Mouse (Mus musculus): ENCODE measurements around the gene Rnf186. TPM values are rescaled to one million over a fixed set of nuclear protein-coding genes. Genes with fewer than 3 reads are reported as not detected.
A peak's percentile ranks its signal among the peaks of the same experiment; 100 is the strongest.

The Rnf186 gene
- polyA plus RNA-seq, 1 experiment from 2014 or later, result 65.2 TPM

DNA sequence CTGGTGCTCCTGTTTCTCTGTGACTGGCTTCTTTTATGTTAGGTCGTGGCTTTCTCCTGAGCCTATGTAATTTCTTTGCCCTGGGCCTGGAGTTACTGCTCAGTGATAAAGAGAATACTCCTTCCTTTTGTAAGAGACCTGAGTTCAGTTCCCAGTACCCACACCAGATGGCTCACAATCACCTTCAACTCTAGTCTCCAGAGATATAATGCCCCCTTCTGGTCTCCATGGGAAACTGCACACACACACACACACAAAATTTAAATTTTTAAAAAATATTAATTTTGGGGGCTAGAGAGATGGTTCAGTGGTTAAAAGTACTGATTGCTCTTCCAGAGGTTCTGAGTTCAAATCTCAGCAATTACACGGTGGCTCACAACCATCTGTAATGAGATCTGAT is 18.7 kb upstream of the Rnf186 start:
- Histone ChIP-seq H3K4me3 (ENCODE audit: low read depth, low read length) (no peak overlapping the region), H3K36me3 (ENCODE audit: control insufficient read depth, insufficient read depth) (no peaks in the 10 kb centered on the region), H3K9me3 (ENCODE audit: control insufficient read depth) (no peaks in the 10 kb centered on the region), H3K4me1 (replicated peaks; ENCODE audit: control insufficient read depth, insufficient read depth, low read length) (no peaks in the 10 kb centered on the region), H3K4me2 (replicated peaks; ENCODE audit: low read depth) (no peak overlapping the region), H3K27me3 (replicated peaks; ENCODE audit: control insufficient read depth, insufficient read depth, low read length) (no peaks in the 10 kb centered on the region), H3K9ac (ENCODE audit: low read depth, low read length) (no peak overlapping the region), H3K27ac (ENCODE audit: low read depth, low read length) (no peak overlapping the region)
- WGBS, result 90% methylated on average over 2 of the region's 2 CpGs
- no peak for ATAC-seq
- TF ChIP-seq CTCF (IDR thresholded peaks at IDR 0.05; ENCODE audit: low read depth), result 0 out of 2 replicates have a peak, but pooled peaks have one; percentile 28

DNA sequence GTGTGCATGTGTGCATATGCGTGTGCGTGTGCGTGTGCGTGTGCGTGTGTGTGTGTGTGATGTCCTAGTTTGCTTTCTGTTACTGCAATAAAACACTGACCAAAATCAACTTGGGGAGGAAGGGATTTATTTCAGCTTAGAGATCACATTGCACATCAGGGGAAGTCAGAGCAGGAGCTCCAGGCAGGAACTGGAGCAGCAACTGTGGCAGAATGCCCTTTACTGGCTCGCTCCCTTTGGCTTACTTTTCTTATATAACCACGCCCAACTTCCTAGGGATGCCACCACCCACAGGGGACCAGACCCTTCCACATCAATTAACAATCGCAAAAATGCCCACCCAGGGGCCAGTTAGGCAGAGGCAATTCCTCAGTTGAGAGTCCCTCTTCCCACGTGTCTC is 8.3 kb upstream of the Rnf186 start:
- H3K36me3 ChIP-seq (ENCODE audit: control insufficient read depth, insufficient read depth), result no peaks in the 10 kb centered on the region
- H3K4me3 ChIP-seq (ENCODE audit: low read depth, low read length), result no peak overlapping the region
- 87% methylated on average over 9 of the region's 9 CpGs for WGBS
- H3K27ac ChIP-seq (ENCODE audit: low read depth, low read length), result no peak overlapping the region
- ATAC-seq, result no peak
- H3K9ac ChIP-seq (ENCODE audit: low read depth, low read length), result no peak overlapping the region
- no peaks in the 10 kb centered on the region for H3K27me3 ChIP-seq (replicated peaks; ENCODE audit: control insufficient read depth, insufficient read depth, low read length)
- TF ChIP-seq CTCF (IDR thresholded peaks at IDR 0.05; ENCODE audit: low read depth), result no peak
- no peak overlapping the region for H3K4me2 ChIP-seq (replicated peaks; ENCODE audit: low read depth)
- H3K9me3 ChIP-seq (ENCODE audit: control insufficient read depth), result no peaks in the 10 kb centered on the region
- no peaks in the 10 kb centered on the region for H3K4me1 ChIP-seq (replicated peaks; ENCODE audit: control insufficient read depth, insufficient read depth, low read length)

DNA sequence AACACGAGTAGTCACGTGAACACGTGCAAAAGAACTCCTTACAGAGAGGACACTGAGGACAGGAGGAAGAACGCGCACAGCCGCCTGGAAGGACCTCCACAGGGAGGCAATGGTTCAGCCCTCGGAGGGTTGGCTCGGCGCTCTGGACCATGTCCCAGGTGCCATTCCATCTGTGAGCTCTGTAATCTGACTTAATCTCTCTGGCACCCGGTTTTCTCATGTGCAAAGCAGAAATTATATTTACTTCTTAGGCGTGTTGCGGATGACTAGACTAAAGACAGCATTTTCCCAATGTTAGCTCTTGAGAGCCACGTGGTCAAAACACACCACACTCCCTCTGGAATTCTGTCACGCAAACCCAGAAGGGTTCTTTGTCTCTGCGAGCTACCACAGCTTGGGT is 7.8 kb upstream of the Rnf186 start:
- H3K27ac ChIP-seq (ENCODE audit: low read depth, low read length), result no peak overlapping the region
- no peak overlapping the region for H3K9ac ChIP-seq (ENCODE audit: low read depth, low read length)
- no peaks in the 10 kb centered on the region for H3K9me3 ChIP-seq (ENCODE audit: control insufficient read depth)
- no peak for TF ChIP-seq CTCF (IDR thresholded peaks at IDR 0.05; ENCODE audit: low read depth)
- WGBS, result 77% methylated on average over 15 of the region's 15 CpGs
- H3K27me3 ChIP-seq (replicated peaks; ENCODE audit: control insufficient read depth, insufficient read depth, low read length), result no peaks in the 10 kb centered on the region
- no peak overlapping the region for H3K4me3 ChIP-seq (ENCODE audit: low read depth, low read length)
- H3K4me2 ChIP-seq (replicated peaks; ENCODE audit: low read depth), result no peak overlapping the region
- H3K36me3 ChIP-seq (ENCODE audit: control insufficient read depth, insufficient read depth), result no peaks in the 10 kb centered on the region
- ATAC-seq, result no peak
- H3K4me1 ChIP-seq (replicated peaks; ENCODE audit: control insufficient read depth, insufficient read depth, low read length), result no peaks in the 10 kb centered on the region

DNA sequence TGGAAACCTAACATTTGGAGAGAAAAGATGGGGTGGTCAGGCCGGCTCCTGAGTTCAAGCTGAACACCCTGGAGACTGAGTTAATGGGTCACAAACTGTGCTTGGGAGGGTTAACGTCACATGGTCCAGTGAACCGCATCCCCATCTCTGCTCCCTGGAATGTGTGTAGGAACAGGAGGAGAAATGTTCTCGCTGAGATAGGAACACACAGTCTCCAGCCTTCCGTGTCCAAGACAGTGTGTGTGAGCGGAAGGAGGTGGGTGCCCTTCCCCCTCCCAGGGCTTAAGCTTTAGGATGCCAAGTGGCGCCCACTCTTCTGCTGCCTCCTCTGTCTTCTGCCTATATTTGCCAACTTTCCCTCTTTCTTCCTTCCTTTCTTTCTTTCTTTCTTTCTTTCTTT is 7.0 kb upstream of the Rnf186 start:
- no peak for TF ChIP-seq CTCF (IDR thresholded peaks at IDR 0.05; ENCODE audit: low read depth)
- H3K27ac ChIP-seq (ENCODE audit: low read depth, low read length), result no peak overlapping the region
- no peaks in the 10 kb centered on the region for H3K4me1 ChIP-seq (replicated peaks; ENCODE audit: control insufficient read depth, insufficient read depth, low read length)
- WGBS, result 80% methylated on average over 7 of the region's 7 CpGs
- H3K36me3 ChIP-seq (ENCODE audit: control insufficient read depth, insufficient read depth), result no peaks in the 10 kb centered on the region
- no peak overlapping the region for H3K4me3 ChIP-seq (ENCODE audit: low read depth, low read length)
- no peaks in the 10 kb centered on the region for H3K9me3 ChIP-seq (ENCODE audit: control insufficient read depth)
- no peak overlapping the region for H3K9ac ChIP-seq (ENCODE audit: low read depth, low read length)
- H3K4me2 ChIP-seq (replicated peaks; ENCODE audit: low read depth), result no peak overlapping the region
- no peak for ATAC-seq
- no peaks in the 10 kb centered on the region for H3K27me3 ChIP-seq (replicated peaks; ENCODE audit: control insufficient read depth, insufficient read depth, low read length)

DNA sequence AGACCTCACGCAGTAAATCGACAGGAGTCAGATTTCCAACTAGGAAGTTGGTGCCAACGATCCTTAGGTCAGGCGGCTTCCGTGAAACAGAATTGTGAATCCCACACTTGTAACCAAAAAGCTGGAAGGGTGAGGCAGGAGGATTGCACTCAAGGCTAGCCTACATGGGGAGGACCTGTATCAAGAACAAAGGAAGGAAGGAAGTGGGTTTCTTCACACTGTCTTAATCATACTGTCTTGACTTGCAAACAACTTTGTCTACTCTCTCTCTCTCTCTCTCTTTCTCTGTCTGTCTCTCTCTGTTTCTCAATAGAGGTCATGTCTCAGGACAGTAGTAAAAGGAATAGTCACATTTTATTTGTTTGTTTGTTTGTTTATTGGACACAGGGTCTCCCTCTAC is 4.2 kb upstream of the Rnf186 start:
- Histone ChIP-seq H3K27me3 (replicated peaks; ENCODE audit: control insufficient read depth, insufficient read depth, low read length) (no peaks in the 10 kb centered on the region), H3K9ac (ENCODE audit: low read depth, low read length) (no peak overlapping the region), H3K9me3 (ENCODE audit: control insufficient read depth) (no peaks in the 10 kb centered on the region), H3K27ac (ENCODE audit: low read depth, low read length) (no peak overlapping the region), H3K4me2 (replicated peaks; ENCODE audit: low read depth) (no peak overlapping the region), H3K4me3 (ENCODE audit: low read depth, low read length) (no peak overlapping the region), H3K36me3 (ENCODE audit: control insufficient read depth, insufficient read depth) (no peaks in the 10 kb centered on the region), H3K4me1 (replicated peaks; ENCODE audit: control insufficient read depth, insufficient read depth, low read length) (no peaks in the 10 kb centered on the region)
- 87% methylated on average over 5 of the region's 5 CpGs for WGBS
- no peak for TF ChIP-seq CTCF (IDR thresholded peaks at IDR 0.05; ENCODE audit: low read depth)
- no peak for ATAC-seq

DNA sequence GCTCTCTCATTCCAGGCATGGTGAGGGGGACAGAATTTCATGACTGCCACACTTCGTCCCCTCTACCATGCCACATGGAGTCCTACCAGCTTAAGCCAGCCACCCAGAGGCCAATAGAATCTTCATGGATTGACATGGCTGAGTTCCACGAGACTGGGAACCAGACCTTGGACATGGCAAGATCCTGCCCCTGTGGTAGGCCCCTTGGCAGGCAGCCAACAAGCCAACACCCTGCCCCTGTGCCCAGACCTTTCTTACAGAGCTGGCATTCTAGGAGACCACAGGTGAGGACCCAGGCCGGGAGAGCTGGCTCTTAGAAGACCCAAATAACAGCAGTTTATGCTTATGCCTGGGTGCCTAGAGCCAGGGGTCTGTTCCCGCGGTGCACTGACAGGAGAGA is 1.0 kb upstream of the Rnf186 start:
- no peaks in the 10 kb centered on the region for H3K9me3 ChIP-seq (ENCODE audit: control insufficient read depth)
- no peak overlapping the region for H3K9ac ChIP-seq (ENCODE audit: low read depth, low read length)
- H3K4me1 ChIP-seq (replicated peaks; ENCODE audit: control insufficient read depth, insufficient read depth, low read length), result peaks cover 6% of the 10 kb centered on the region
- H3K27ac ChIP-seq (ENCODE audit: low read depth, low read length), result peak overlapping the region; percentile 89
- H3K4me3 ChIP-seq (ENCODE audit: low read depth, low read length), result no peak overlapping the region
- TF ChIP-seq CTCF (IDR thresholded peaks at IDR 0.05; ENCODE audit: low read depth), result peak; percentile 28
- peak overlapping the region; percentile 68 for H3K4me2 ChIP-seq (replicated peaks; ENCODE audit: low read depth)
- H3K36me3 ChIP-seq (ENCODE audit: control insufficient read depth, insufficient read depth), result no peaks in the 10 kb centered on the region
- no peaks in the 10 kb centered on the region for H3K27me3 ChIP-seq (replicated peaks; ENCODE audit: control insufficient read depth, insufficient read depth, low read length)
- peak; percentile 52 for ATAC-seq
- WGBS, result 21% methylated on average over 5 of the region's 5 CpGs

DNA sequence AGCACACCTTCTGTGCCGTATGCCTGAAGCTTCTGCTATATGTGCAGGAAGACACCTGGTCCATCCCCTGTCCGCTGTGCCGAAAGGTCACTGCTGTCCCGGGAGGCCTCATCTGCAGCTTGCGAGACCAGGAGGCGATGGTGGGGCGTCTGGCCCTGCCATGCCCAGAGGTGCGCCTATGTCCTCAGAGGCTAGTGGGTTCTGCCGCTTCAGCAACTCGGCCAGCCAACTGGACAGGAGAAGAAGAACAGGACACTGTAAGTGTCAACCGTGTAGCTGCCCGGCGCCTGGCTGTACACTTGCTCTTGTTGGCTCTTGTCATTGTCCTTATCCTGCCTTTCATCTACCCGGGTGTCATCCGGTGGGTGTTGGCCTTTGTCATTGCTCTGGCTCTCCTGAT is 573 bp downstream of the Rnf186 start:
- WGBS, result 38% methylated on average over 15 of the region's 15 CpGs
- no peak for TF ChIP-seq CTCF (IDR thresholded peaks at IDR 0.05; ENCODE audit: low read depth)

More for the DNA sequence above, 573 bp downstream of the Rnf186 start:
- H3K9me3 ChIP-seq (ENCODE audit: control insufficient read depth), result no peaks in the 10 kb centered on the region
- no peaks in the 10 kb centered on the region for H3K27me3 ChIP-seq (replicated peaks; ENCODE audit: control insufficient read depth, insufficient read depth, low read length)
- peak overlapping the region; percentile 55 for H3K4me3 ChIP-seq (ENCODE audit: low read depth, low read length)
- no peak for ATAC-seq
- peaks cover 6% of the 10 kb centered on the region for H3K4me1 ChIP-seq (replicated peaks; ENCODE audit: control insufficient read depth, insufficient read depth, low read length)
- H3K27ac ChIP-seq (ENCODE audit: low read depth, low read length), result peak overlapping the region; percentile 89
- H3K9ac ChIP-seq (ENCODE audit: low read depth, low read length), result peak overlapping the region; percentile 59
- H3K36me3 ChIP-seq (ENCODE audit: control insufficient read depth, insufficient read depth), result no peaks in the 10 kb centered on the region
- peak overlapping the region; percentile 68 for H3K4me2 ChIP-seq (replicated peaks; ENCODE audit: low read depth)
